In the genomic region with DNA sequence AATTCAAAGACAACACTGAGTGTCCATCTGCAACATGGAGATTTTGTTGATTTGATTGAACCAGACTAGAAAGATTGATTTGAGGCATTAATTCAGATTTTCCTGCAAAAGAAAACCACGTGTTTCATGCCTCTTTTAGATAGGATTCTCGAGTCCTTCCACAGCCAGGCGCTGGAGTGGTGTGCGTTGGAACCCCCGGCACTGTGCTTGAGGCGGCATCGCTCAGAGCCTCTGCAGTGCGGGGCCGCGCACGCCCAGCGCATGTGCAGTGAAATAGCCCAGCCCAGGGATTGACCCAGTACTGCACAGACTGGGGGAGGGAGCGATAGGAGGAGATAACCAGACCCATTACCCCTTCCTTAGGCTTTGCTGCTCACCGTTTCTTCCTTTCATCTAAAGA, we compare ENCODE assay signal across 10 mouse cellular contexts. TPM values are rescaled to one million over a fixed set of nuclear protein-coding genes. Genes with fewer than 3 reads are reported as not detected.
DNase-seq lines count a peak whose midpoint lies in the region; ATAC-seq and TF ChIP-seq lines count a peak whose summit lies in the region.
"Had no signal": no experiment of that assay in that cellular context is flagged by ENCODE, and none has a peak within 500 bp of the region (broad histone marks: within the 10 kb centered on the region; RNA-seq: fewer than 3 reads in every experiment).

No protein-coding gene starts in this region.

- peaks cover 7% of the 10 kb centered on the region; the same call in 1 of the 2 replicates for H3K27me3 ChIP-seq in testis, adult 2 months (ENCODE audit: control insufficient read depth, insufficient read depth, low read length)
- H3K27me3 ChIP-seq in embryonic facial prominence, embryonic 13.5 days: peaks cover 100% of the 10 kb centered on the region
- H3K27me3 ChIP-seq in intestine, postnatal 0 days (replicated peaks; ENCODE audit: control insufficient read depth, insufficient read depth, low read length): peaks cover 67% of the 10 kb centered on the region
- no peaks in the 10 kb centered on the region for H3K27me3 ChIP-seq in neural tube, embryonic 14.5 days (ENCODE audit: control insufficient read depth, insufficient read depth, low read length)

- no peaks in the 10 kb centered on the region for H3K9me3 ChIP-seq in embryonic facial prominence, embryonic 13.5 days
- H3K9me3 ChIP-seq in intestine, postnatal 0 days (ENCODE audit: control insufficient read depth): no peaks in the 10 kb centered on the region
- H3K9me3 ChIP-seq in neural tube, embryonic 14.5 days (ENCODE audit: control insufficient read depth, low read length): no peaks in the 10 kb centered on the region

- peak; percentile 41; the same call in 1 of the 2 replicates for TF ChIP-seq POLR2A in testis, adult 2 months (IDR thresholded peaks at IDR 0.05; ENCODE audit: control insufficient read depth, low read depth, low read length)

- H3K4me2 ChIP-seq in embryonic facial prominence, embryonic 13.5 days: peak overlapping the region; percentile 9; the same call in 1 of the 2 replicates
- H3K4me2 ChIP-seq in intestine, postnatal 0 days (replicated peaks; ENCODE audit: low read depth): peak overlapping the region; percentile 70
- H3K4me2 ChIP-seq in neural tube, embryonic 14.5 days (ENCODE audit: low read depth, low read length): peak overlapping the region; percentile 75

- WGBS in embryonic facial prominence, embryonic 13.5 days: under 1% methylated on average over 14 of the region's 14 CpGs
- WGBS in intestine, postnatal 0 days: 6% methylated on average over 14 of the region's 14 CpGs
- under 1% methylated on average over 14 of the region's 14 CpGs for WGBS in neural tube, embryonic 14.5 days

- H3K9ac ChIP-seq in embryonic facial prominence, embryonic 13.5 days: no peak overlapping the region
- no peak overlapping the region for H3K9ac ChIP-seq in intestine, postnatal 0 days (ENCODE audit: low read depth, low read length)
- H3K9ac ChIP-seq in neural tube, embryonic 14.5 days (replicated peaks; ENCODE audit: low read depth, low read length): peak overlapping the region; percentile 100
- H3K9ac ChIP-seq: liver, embryonic 14.5 days had no signal

- peak overlapping the region; percentile 90 for H3K27ac ChIP-seq in testis, adult 2 months (ENCODE audit: control insufficient read depth, insufficient read depth, low read depth, low read length)
- no peak overlapping the region for H3K27ac ChIP-seq in embryonic facial prominence, embryonic 13.5 days
- no peak overlapping the region for H3K27ac ChIP-seq in intestine, postnatal 0 days (ENCODE audit: low read depth, low read length)
- peak overlapping the region; percentile 100 for H3K27ac ChIP-seq in neural tube, embryonic 14.5 days (ENCODE audit: low read depth, low read length)
- H3K27ac ChIP-seq: liver, embryonic 14.5 days had no signal

- H3K4me3 ChIP-seq in testis, adult 2 months (ENCODE audit: control insufficient read depth, low read depth, low read length): peak overlapping the region; percentile 78
- H3K4me3 ChIP-seq in embryonic facial prominence, embryonic 13.5 days: 0 out of 2 replicates have a peak overlapping the region, but pooled peaks have one; percentile 3
- H3K4me3 ChIP-seq in intestine, postnatal 0 days (ENCODE audit: low read depth, low read length): peak overlapping the region; percentile 11; the same call in 1 of the 2 replicates
- peak overlapping the region; percentile 99 for H3K4me3 ChIP-seq in neural tube, embryonic 14.5 days (ENCODE audit: low read depth, low read length)

- H3K36me3 ChIP-seq in testis, adult 2 months (ENCODE audit: control insufficient read depth, insufficient read depth, low read length): no peaks in the 10 kb centered on the region
- no peaks in the 10 kb centered on the region for H3K36me3 ChIP-seq in embryonic facial prominence, embryonic 13.5 days
- no peaks in the 10 kb centered on the region for H3K36me3 ChIP-seq in intestine, postnatal 0 days (ENCODE audit: control insufficient read depth, insufficient read depth)
- no peaks in the 10 kb centered on the region for H3K36me3 ChIP-seq in neural tube, embryonic 14.5 days (ENCODE audit: control insufficient read depth, insufficient read depth, low read length)

- TF ChIP-seq CTCF in testis, adult 2 months (IDR thresholded peaks at IDR 0.05; ENCODE audit: control insufficient read depth, insufficient read depth, insufficient replicate concordance, low read depth, low read length): no peak
- no peak for TF ChIP-seq CTCF in intestine, postnatal 0 days (IDR thresholded peaks at IDR 0.05; ENCODE audit: low read depth)

- peaks cover 28% of the 10 kb centered on the region for H3K4me1 ChIP-seq in testis, adult 2 months (ENCODE audit: control insufficient read depth, insufficient read depth, low read length)
- peaks cover 19% of the 10 kb centered on the region for H3K4me1 ChIP-seq in embryonic facial prominence, embryonic 13.5 days
- H3K4me1 ChIP-seq in intestine, postnatal 0 days (replicated peaks; ENCODE audit: control insufficient read depth, insufficient read depth, low read length): no peaks in the 10 kb centered on the region
- peaks cover 53% of the 10 kb centered on the region for H3K4me1 ChIP-seq in neural tube, embryonic 14.5 days (ENCODE audit: control insufficient read depth, insufficient read depth, low read length)

- no peak for ATAC-seq in embryonic facial prominence, embryonic 13.5 days (ENCODE audit: insufficient number of reproducible peaks, insufficient read depth, low FRiP score, low TSS enrichment, low read depth)
- ATAC-seq in intestine, postnatal 0 days: no peak
- ATAC-seq in neural tube, embryonic 14.5 days (ENCODE audit: low read depth): peak; percentile 85
- ATAC-seq: midbrain, embryonic 16.5 days had no signal

- no peak for DNase-seq in testis, postnatal 14 days (ENCODE audit: low spot score)
- DNase-seq in spleen, postnatal 36 days (ENCODE audit: low spot score in 2 of 2): no peak
- no peak for DNase-seq in ovary, adult 18-20 months (ENCODE audit: low spot score)
- no peak for DNase-seq in layer of hippocampus, adult 9-11 months

RNA-seq across cellular contexts. Expression of a gene that starts 3.2 kb away (rescaled TPM):
- 3.3 and 5.3 TPM in 2 replicates for polyA plus RNA-seq in testis, adult 2 months (2012; rRNA removed)
- polyA plus RNA-seq in embryonic facial prominence, embryonic 13.5 days (2015; fragmentation: Nextera tagmentation; extraction: Ambion mirVana): 0.50 TPM in 1 of 2 replicates, not detected in the other
- 0.20 and 0.51 TPM in 2 replicates for polyA plus RNA-seq in intestine, postnatal 0 days (2015; fragmentation: Nextera tagmentation; extraction: Ambion mirVana)
- 4.7 and 5.5 TPM in 2 replicates for polyA plus RNA-seq in neural tube, embryonic 14.5 days (2014; fragmentation: Nextera tagmentation; extraction: Ambion mirVana)
- polyA plus RNA-seq: midbrain, embryonic 16.5 days had no signal

RNA-seq across cellular contexts. Expression of a gene that starts 3.2 kb away (rescaled TPM):
- polyA plus RNA-seq in testis, adult 2 months (2012; rRNA removed): 0.48 and 1.4 TPM in 2 replicates
- 1.5 and 3.3 TPM in 2 replicates for polyA plus RNA-seq in embryonic facial prominence, embryonic 13.5 days (2015; fragmentation: Nextera tagmentation; extraction: Ambion mirVana)
- 3.2 and 3.3 TPM in 2 replicates for polyA plus RNA-seq in intestine, postnatal 0 days (2015; fragmentation: Nextera tagmentation; extraction: Ambion mirVana)
- 13.5 and 13.9 TPM in 2 replicates for polyA plus RNA-seq in neural tube, embryonic 14.5 days (2014; fragmentation: Nextera tagmentation; extraction: Ambion mirVana)
- polyA plus RNA-seq: midbrain, embryonic 16.5 days had no signal

RNA-seq across cellular contexts. Expression of a gene that starts 10.5 kb away (rescaled TPM):
- polyA plus RNA-seq in testis, adult 2 months (2012; rRNA removed): 23.1 and 23.6 TPM in 2 replicates
- 2.5 and 3.7 TPM in 2 replicates for polyA plus RNA-seq in embryonic facial prominence, embryonic 13.5 days (2015; fragmentation: Nextera tagmentation; extraction: Ambion mirVana)
- 2.2 and 2.7 TPM in 2 replicates for polyA plus RNA-seq in intestine, postnatal 0 days (2015; fragmentation: Nextera tagmentation; extraction: Ambion mirVana)
- polyA plus RNA-seq in neural tube, embryonic 14.5 days (2014; fragmentation: Nextera tagmentation; extraction: Ambion mirVana): 19.9 and 23.6 TPM in 2 replicates
- polyA plus RNA-seq: midbrain, embryonic 16.5 days had no signal

RNA-seq across cellular contexts. Expression of a gene that starts 11.6 kb away (rescaled TPM):
- 0.46 and 1.2 TPM in 2 replicates for polyA plus RNA-seq in testis, adult 2 months (2012; rRNA removed)
- polyA plus RNA-seq in embryonic facial prominence, embryonic 13.5 days (2015; fragmentation: Nextera tagmentation; extraction: Ambion mirVana): 0.18 TPM in 1 of 2 replicates, not detected in the other
- polyA plus RNA-seq in intestine, postnatal 0 days (2015; fragmentation: Nextera tagmentation; extraction: Ambion mirVana): 0.17 TPM in 1 of 2 replicates, not detected in the other
- polyA plus RNA-seq in neural tube, embryonic 14.5 days (2014; fragmentation: Nextera tagmentation; extraction: Ambion mirVana): 1.4 and 2.5 TPM in 2 replicates
- polyA plus RNA-seq: liver, embryonic 14.5 days; midbrain, embryonic 16.5 days had no signal

RNA-seq across cellular contexts. Expression of a gene that starts 17.4 kb away (rescaled TPM):
- 1.8 and 2.0 TPM in 2 replicates for polyA plus RNA-seq in testis, adult 2 months (2012; rRNA removed)
- 0.80 and 1.4 TPM in 2 replicates for polyA plus RNA-seq in embryonic facial prominence, embryonic 13.5 days (2015; fragmentation: Nextera tagmentation; extraction: Ambion mirVana)
- 0.64 and 1.6 TPM in 2 replicates for polyA plus RNA-seq in intestine, postnatal 0 days (2015; fragmentation: Nextera tagmentation; extraction: Ambion mirVana)
- polyA plus RNA-seq in neural tube, embryonic 14.5 days (2014; fragmentation: Nextera tagmentation; extraction: Ambion mirVana): 20.9 and 37.4 TPM in 2 replicates
- polyA plus RNA-seq: midbrain, embryonic 16.5 days had no signal

Comparison
In these comparisons a context has a peak if more than half of its experiments do, and no peak if none do; other contexts are left out.
1. H3K27ac ChIP-seq: peak in testis, adult 2 months (single experiment) and neural tube, embryonic 14.5 days (single experiment); none in embryonic facial prominence, embryonic 13.5 days (single experiment) and intestine, postnatal 0 days (single experiment).
2. H3K4me3 ChIP-seq: peak in every context shown above with its lines; median percentile 99 in neural tube, embryonic 14.5 days; 78 in testis, adult 2 months; 11 in intestine, postnatal 0 days; 3 in embryonic facial prominence, embryonic 13.5 days.
3. H3K4me2 ChIP-seq: peak in every context shown above with its lines; median percentile 75 in neural tube, embryonic 14.5 days; 70 in intestine, postnatal 0 days; 9 in embryonic facial prominence, embryonic 13.5 days.